Mouse (Mus musculus): ENCODE measurements at regions not wholly inside any gene's neighbourhood (a gene's known extent, or its start where the extent isn't known, plus 50 kb on each side); places are given as distances from the start of the nearest gene placed in this dataset.

GRCm38 (mm10) chr2:57613243-57613642 lies 375.8 kb downstream of the Gpd2 start:
- DNase-seq (ENCODE audit: low spot score): no peak

GRCm38 (mm10) chr2:57614587-57614991 lies 377.2 kb downstream of the Gpd2 start:
- no peak for DNase-seq (ENCODE audit: low spot score)

GRCm38 (mm10) chr2:57616525-57617225 lies 379.2 kb downstream of the Gpd2 start:
- DNase-seq (ENCODE audit: low spot score): no peak

- no peak for DNase-seq (ENCODE audit: low spot score)
Measured at GRCm38 (mm10) chr2:57617258-57617657, 379.8 kb downstream of the Gpd2 start.

- DNase-seq (ENCODE audit: low spot score): no peak
Measured at GRCm38 (mm10) chr2:57644117-57644516, 353.6 kb upstream of the Galnt5 start.

- no peak for DNase-seq (ENCODE audit: low spot score)
Measured at GRCm38 (mm10) chr2:57644541-57644940, 353.1 kb upstream of the Galnt5 start.

GRCm38 (mm10) chr2:57649002-57649401 lies 348.7 kb upstream of the Galnt5 start:
- no peak for DNase-seq (ENCODE audit: low spot score)

- no peak for DNase-seq (ENCODE audit: low spot score)
Measured at GRCm38 (mm10) chr2:57657409-57657808, 340.3 kb upstream of the Galnt5 start.

- no peak for DNase-seq (ENCODE audit: low spot score)
Measured at GRCm38 (mm10) chr2:57661838-57662237, 335.8 kb upstream of the Galnt5 start.

GRCm38 (mm10) chr2:57672007-57672643 lies 325.6 kb upstream of the Galnt5 start:
- no peak for DNase-seq (ENCODE audit: low spot score)

GRCm38 (mm10) chr2:57689877-57690276 lies 307.8 kb upstream of the Galnt5 start:
- no peak for DNase-seq (ENCODE audit: low spot score)

- DNase-seq (ENCODE audit: low spot score): no peak
Measured at GRCm38 (mm10) chr2:57696992-57697772, 300.5 kb upstream of the Galnt5 start.

GRCm38 (mm10) chr2:57698659-57699061 lies 299.0 kb upstream of the Galnt5 start:
- DNase-seq (ENCODE audit: low spot score): peak; percentile 2

GRCm38 (mm10) chr2:57699226-57699625 lies 298.5 kb upstream of the Galnt5 start:
- DNase-seq (ENCODE audit: low spot score): no peak

GRCm38 (mm10) chr2:57716754-57717510 lies 280.8 kb upstream of the Galnt5 start:
- no peak for DNase-seq (ENCODE audit: low spot score)
